Mouse (Mus musculus) spleen, adult 12 weeks (tissue): ENCODE results near the gene Nfu1.

Source experiments
- DNase-seq: peaks from one replicate; pipeline ENCODE4 v3.0.0; 2022; ENCODE audit warnings: low spot score

The Nfu1 gene

DNA sequence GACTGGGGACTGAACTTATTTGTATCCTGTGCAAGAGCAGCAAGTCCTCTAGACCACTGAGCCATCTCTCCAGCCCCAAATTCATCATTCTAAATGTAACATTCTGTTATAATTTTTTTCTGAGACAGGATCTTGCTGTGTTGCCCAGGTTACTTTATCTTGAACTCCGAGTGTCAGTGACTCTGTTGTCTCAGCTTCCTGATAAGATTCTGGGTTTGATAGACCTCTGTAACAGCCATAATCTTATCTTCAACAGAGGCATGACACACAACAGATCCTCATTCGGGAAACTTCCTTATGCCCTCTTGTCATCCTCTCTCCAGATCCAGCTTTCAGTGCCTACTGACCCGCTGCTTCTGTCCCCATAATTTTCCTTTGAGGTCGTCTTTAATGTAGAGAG, 63.7 kb downstream of the Nfu1 start:
- DNase-seq: no peak

DNA sequence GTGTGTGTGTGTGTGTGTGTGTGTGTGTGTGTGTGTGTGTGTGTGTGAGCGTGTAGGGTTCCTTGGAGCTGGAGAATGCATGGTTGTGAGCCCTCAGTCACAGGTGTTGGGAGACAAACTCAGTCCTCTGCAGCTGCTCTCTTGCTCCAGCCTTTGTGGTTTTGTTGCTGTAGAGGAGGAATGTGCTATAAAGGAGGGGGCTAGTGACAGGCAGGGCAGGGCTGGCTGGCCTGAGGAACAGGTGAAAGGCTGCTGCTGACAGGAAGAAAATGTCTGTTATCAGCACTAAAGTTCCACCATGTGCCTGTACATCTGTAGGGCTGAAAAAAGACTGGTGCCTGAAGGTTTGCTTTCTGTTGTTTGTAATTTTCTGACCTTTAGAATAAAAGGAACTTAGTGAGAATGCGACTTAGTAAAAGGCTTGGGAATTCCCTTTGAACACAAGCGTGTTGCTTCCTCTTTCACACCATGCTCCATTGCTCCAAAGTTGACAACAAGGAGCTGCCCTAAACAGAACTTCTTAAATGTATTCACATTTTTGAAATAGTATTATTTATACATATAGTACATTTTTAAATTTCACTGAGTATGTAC, 66.2 kb downstream of the Nfu1 start:
- no peak for DNase-seq
